Mouse (Mus musculus) erythroblast, embryonic 14.5 days (primary cell): Measurements from ENCODE around the gene Mid1.

Experiments
- GATA1 ChIP-seq: IDR thresholded peaks from 2 replicates; pipeline ENCODE4 v1.6.1; 2012; ENCODE audit warnings: low read length, inconsistent platforms, mixed read lengths
- TAL1 ChIP-seq: IDR thresholded peaks from 3 replicates; pipeline ENCODE4 v1.6.1; 2012; ENCODE audit warnings: low read length, inconsistent platforms, mixed read lengths

- TF ChIP-seq GATA1 (no peak), TAL1 (no peak)
Observed at GRCm38 (mm10) chrX:169892100-169892499, 207.1 kb downstream of the Mid1 start.
